Mouse (Mus musculus) Muller cell, postnatal 12 days (primary cell): ENCODE measurements at regions not wholly inside any gene's neighbourhood (a gene's known extent, or its start where the extent isn't known, plus 50 kb on each side); places are given as distances from the start of the nearest gene placed in this dataset.
"Not testable (repeated sequence)": the region's sequence is repeated elsewhere in the genome, so short reads cannot be mapped to it uniquely, and the experiment has no call there.

Experiments
- DNase-seq: peaks from one replicate; pipeline ENCODE4 v3.0.0-alpha.2; 2015; ENCODE audit errors: inconsistent ontology term

DNA sequence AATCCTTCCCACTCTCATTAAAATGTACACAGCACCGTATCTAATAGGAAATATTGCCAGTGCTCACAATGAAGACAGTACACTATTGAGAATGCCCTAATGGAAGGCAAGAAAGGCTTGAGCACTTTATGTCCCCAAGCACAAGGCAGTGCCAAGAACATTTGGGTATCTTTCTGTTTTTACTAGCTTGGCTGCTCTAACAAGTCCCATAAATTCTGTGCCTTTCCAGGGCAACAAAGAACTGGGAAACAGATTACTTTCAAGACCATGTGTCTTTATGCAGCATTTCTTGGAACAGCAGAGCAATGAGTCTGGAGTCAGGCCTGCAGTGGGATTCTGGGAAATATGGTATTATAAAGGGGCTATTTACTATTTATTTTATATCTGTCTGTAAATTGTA, 192.3 kb downstream of the 1700008P02Rik start:
- DNase-seq = no peak

DNA sequence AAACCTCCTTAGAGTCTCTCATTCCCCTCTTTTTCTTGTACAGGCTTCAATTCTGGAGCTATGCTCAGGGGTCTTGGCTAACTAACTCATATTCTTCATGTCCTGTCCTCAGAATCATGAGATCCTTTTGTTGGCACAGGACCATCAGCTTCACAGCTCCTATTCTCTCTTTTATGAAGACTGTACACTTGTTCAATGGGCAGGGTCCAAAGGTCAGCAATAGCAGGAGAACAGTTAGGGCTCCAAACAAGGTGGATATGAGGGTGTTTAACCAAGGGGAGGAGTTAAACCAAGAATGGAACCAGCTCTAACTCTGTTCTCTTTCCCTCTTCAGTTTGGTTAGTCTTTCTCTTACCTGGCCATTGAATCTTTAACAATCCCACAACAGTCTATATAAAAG, 219.4 kb downstream of the 1700008P02Rik start:
- DNase-seq = no peak

DNA sequence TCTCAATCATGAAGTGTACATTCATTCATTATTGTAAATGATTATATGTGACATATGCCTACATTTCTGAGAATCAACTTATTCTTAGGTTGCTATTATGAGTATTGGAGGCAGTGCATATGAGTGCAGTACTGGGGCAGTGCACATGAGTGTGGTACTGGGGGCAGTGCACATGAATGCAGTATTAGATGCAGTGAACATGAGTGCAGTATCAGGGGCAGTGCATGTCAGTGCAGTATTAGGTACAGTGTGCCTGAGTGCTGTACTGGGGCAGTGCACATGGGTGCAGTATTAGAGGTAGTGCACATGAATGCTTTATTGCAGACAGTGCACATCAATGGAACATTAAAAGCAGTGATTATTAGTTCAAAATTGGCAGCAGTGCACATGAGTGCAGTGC, 234.6 kb downstream of the 1700008P02Rik start:
- no peak for DNase-seq

DNA sequence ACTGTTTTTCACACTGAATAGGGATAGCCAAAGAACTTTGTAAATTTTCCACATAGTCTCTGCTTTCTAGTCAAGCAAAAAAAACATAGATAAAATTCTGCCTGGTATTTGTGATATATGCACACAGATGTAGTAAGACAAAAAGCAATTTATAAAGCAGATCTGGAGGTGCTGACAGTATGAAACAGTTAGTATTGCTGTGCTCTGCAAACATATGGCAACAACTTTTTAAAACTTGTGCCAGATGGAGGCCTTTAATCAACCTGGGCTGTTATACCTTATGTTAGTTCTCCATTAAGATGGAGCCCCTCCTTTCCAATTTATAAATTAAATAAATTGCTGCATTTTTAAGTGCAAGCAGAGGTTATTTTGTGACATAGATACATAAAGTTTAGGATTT, 237.3 kb downstream of the 1700008P02Rik start:
- DNase-seq = no peak

DNA sequence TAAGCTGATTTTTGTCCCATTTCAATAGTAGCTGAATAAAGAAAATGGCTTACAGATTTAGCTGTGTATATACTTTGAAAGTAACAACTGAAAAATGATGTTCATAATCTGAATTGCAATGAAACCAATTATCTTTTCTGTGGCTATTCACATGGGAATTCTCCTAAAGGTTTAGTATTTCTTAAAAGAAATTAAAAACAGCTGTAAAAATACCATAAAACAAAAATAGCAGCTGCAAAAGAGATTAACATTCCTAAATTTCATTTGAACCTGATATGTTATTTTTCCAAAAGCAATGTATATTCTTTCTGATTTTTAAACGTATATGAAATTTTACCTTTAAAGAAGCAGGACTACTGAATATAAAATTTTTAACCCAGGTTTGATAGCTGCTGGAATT, 237.9 kb downstream of the 1700008P02Rik start:
- no peak for DNase-seq

DNA sequence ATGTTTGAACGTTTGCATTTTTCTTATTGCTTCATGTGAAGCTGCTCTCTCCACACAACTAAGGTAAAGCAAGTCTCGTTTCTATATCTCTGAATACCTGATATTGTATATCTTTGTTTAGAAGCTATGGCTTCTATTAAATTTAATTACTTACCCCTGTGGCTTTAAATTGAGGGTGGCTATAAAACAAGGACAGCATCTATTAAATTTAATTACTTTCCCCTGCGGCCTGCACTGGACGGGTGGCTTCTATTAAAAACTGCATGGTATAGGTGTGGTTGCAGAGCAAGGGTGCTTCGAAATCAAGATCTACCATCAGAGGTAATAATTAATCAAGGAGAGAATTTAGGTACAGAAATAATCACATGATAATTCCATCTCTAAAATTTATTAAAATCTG, 238.5 kb downstream of the 1700008P02Rik start:
- no peak for DNase-seq

DNA sequence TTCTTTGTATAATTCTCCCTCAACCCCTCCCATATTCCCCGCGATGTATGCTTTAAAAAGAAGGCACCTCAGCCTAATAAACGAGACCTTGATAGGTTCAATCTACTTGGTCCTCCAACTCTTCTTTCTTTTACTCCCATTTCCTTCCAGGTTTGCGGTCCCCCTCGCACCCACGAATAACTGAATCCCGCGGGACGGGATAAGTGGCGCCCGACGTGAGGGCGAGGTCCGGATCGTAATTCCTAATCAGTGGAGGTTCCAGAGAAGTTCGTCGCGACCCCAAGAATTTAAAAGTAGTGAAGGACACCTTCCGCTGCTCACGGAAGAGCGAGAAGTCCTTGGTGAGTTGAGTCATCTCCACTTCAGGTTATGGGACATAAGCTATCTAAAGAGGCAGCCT, 281.2 kb downstream of the 1700008P02Rik start:
- not testable (repeated sequence) for DNase-seq

DNA sequence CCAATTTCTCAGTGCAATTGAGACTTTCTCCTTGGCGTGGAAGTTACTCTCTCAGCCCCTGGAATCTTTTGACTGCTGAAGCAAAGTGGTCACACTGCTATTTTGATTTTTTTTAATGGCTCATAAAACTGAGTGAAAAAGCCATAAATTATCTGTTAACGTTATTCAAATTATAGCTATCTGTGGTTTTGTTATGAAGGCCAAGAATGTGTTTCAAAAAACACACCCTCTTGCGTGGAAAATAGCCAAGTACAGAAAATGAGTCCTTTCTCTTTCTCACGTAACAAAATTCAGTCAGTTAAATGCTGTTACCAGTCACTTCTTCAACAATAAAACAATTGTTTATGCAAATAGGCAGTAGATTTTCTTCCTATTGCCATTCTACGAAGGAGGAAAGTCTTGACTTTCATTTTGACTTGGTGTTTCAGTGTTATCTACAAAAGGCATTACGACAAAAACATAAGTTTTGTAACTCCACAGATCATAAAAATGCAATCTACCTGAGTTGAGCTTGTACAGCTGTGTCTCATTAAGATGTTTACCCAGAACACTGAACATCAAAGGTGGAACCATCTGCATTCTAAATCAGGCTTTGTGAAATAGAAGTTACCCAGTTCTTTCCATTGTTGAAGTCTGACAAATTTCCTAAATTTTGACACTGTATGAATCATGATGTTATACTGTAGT, 299.3 kb downstream of the 1700008P02Rik start:
- DNase-seq = peak; percentile 54

DNA sequence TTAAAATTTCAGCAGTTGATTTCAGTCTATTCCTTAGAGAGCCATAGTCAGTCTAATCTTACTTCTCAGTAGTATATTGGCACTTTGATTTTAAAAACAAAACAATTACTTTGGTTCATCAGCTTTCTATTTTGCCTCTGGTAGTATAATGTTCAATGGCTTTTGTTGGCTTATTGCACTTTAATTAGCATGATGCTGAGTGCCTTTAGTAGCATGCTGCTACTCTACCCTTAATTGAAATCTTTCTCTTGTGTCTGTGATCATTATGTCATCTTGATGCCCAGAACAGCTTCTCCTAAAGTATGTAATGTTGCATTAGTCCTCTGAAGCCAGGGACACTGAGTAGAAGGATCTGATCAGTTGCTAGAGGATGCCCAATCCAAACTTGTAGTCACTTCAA, 330.7 kb downstream of the 1700008P02Rik start:
- DNase-seq = no peak

DNA sequence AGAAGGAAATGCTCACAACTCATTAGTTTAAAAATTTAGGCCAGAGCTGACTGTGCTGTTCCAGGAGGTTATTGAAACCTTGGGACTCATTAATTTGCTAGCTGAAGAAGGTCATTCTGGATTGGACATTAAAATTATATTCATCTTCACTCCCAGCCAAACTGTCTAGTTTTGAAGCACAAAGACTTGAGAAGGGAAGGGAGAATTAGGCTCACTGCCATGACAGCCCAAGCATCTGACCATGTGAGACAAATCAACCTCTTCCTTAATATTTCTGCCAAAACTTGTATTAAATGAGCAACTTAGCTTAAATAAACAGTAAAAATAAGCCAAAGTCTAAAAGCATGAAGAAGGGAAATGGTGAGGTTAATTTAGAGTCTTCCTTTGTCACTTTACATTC, 339.6 kb downstream of the 1700008P02Rik start:
- peak; percentile 43 for DNase-seq
